Mouse (Mus musculus): ENCODE results near the gene Tsr2.

Tsr2 gene

GRCm38 (mm10) chrX:151046321-151046720 lies 50.0 kb downstream of the Tsr2 start:
- no peak for DNase-seq (ENCODE audit: low read depth)

GRCm38 (mm10) chrX:151045850-151046249 lies 50.5 kb downstream of the Tsr2 start, which contains the start of gene Fgd1:
Fgd1 (plus strand) TSS chrX:151046150.
- no peak for DNase-seq (ENCODE audit: low read depth)

GRCm38 (mm10) chrX:151041223-151041622 lies 55.1 kb downstream of the Tsr2 start:
- no peak for DNase-seq (ENCODE audit: low read depth)
